Mouse (Mus musculus) frontal cortex, postnatal 25 days (tissue): ENCODE measurements at regions not wholly inside any gene's neighbourhood (a gene's known extent, or its start where the extent isn't known, plus 50 kb on each side); places are given as distances from the start of the nearest gene placed in this dataset.

Source experiments
- DNase-seq, 2 experiments: peaks; one replicate each; pipeline ENCODE4 v3.0.0; 2022; ENCODE audit warnings: low spot score in 2 of 2

GRCm38 (mm10) chrX:60833456-60833855 is 59.8 kb downstream of the Sox3 start:
- no peak for DNase-seq

- no peak for DNase-seq
These were observed 61.8 kb downstream of the Sox3 start for GRCm38 (mm10) chrX:60831330-60832027.

- DNase-seq: peak; percentile 6 to 12
These were observed 67.8 kb downstream of the Sox3 start for GRCm38 (mm10) chrX:60825181-60826080.

- DNase-seq: no peak
These were observed 94.7 kb downstream of the Sox3 start for GRCm38 (mm10) chrX:60798567-60798966.

GRCm38 (mm10) chrX:60780766-60781165 is 112.5 kb downstream of the Sox3 start:
- no peak for DNase-seq

GRCm38 (mm10) chrX:60780161-60780560 is 113.1 kb downstream of the Sox3 start:
- DNase-seq: no peak

GRCm38 (mm10) chrX:60773645-60774044 is 119.6 kb downstream of the Sox3 start:
- no peak for DNase-seq

- no peak for DNase-seq
These were observed 120.8 kb downstream of the Sox3 start for GRCm38 (mm10) chrX:60772439-60772838.

- no peak for DNase-seq
These were observed 142.8 kb downstream of the Sox3 start for GRCm38 (mm10) chrX:60750456-60750855.

- no peak for DNase-seq
These were observed 149.3 kb downstream of the Sox3 start for GRCm38 (mm10) chrX:60743971-60744370.

- DNase-seq: no peak
These were observed 150.1 kb downstream of the Sox3 start for GRCm38 (mm10) chrX:60743020-60743707.

- no peak for DNase-seq
These were observed 127.1 kb upstream of the Atp11c start for GRCm38 (mm10) chrX:60719428-60720151.

- no peak for DNase-seq
These were observed 126.3 kb upstream of the Atp11c start for GRCm38 (mm10) chrX:60718794-60719193.

GRCm38 (mm10) chrX:60718156-60718769 is 125.8 kb upstream of the Atp11c start:
- DNase-seq: no peak

- DNase-seq: no peak
These were observed 88.7 kb upstream of the Atp11c start for GRCm38 (mm10) chrX:60681036-60681706.

GRCm38 (mm10) chrX:60644726-60645318 is 52.3 kb upstream of the Atp11c start:
- no peak for DNase-seq
